Mouse (Mus musculus) megakaryocyte, embryonic 14.5 days (primary cell): ENCODE results near the gene 9930111J21Rik2.

ENCODE experiments used
- FLI1 ChIP-seq: IDR thresholded peaks from 2 replicates; pipeline ENCODE4 v1.6.1; 2012; ENCODE audit warnings: low read length, inconsistent platforms, mixed read lengths
- GATA1 ChIP-seq: IDR thresholded peaks from 3 replicates; pipeline ENCODE4 v1.6.1; 2012; ENCODE audit warnings: mixed read lengths, low read length, inconsistent platforms, borderline replicate concordance

DNA sequence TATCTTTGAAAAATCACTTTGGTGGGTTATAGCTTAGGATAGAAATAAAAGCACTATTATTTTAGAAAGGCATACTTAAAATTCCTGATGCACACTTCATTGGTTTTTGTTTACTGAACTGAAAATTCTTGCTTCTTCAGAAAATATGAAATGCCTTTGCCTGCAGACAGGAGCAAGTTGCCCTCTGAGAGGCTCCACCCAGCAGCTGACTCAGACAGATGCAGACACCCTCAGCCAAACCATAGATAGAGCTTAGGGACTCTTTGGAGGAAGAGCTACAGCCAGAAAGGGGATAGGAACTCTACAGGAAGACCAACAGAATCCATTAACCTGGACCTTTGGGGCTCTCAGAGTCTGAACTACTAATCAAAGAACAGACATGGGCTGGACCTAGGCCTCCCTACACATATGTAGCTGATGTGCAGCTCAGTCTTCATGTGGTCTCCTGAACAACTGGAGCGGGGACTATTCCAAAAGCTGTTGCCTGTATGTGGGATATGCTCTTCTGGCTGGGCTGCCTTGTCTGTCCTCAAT, 41.1 kb upstream of the 9930111J21Rik2 start:
- TF ChIP-seq GATA1 (no peak), FLI1 (no peak)
